Mouse (Mus musculus) megakaryocyte, adult 5-6 weeks (primary cell): ENCODE results near the gene Nlrp4e. TPM values are rescaled to one million over a fixed set of nuclear protein-coding genes. Genes with fewer than 3 reads are reported as not detected.
"Not testable (repeated sequence)": the region's sequence is repeated elsewhere in the genome, so short reads cannot be mapped to it uniquely, and the experiment has no call there.

Experiments used
- ATAC-seq: 2 replicates; pipeline ENCODE4 v1.8.0; 2016; ENCODE audit warnings: mild to moderate bottlenecking, inconsistent platforms; ENCODE audit not compliant: poor library complexity, severe bottlenecking
- total RNA-seq, 2 experiments: library from RNA; stranded (forward) in 1 of 2; stranded (reverse) in 1 of 2; fragments of 153-499, 151-499 nt in 1 of 2; fragments of 221-1000, 200-1000 nt in 1 of 2; gene quantifications; 2 replicates each; pipeline versions ENCODE4 v1.2.3 to v1.2.4; 2015 to 2017

The Nlrp4e gene
- total RNA-seq (2015) (not detected in 2 replicates), total RNA-seq (2017) (not detected in 2 replicates)

GRCm38 (mm10) chr7:23300892-23301291 is at the start of gene Nlrp4e:
Gene Nlrp4e, plus strand, starts transcription at chr7:23301192.
- not testable (repeated sequence) for ATAC-seq

GRCm38 (mm10) chr7:23251582-23251981 is 49.4 kb upstream of the Nlrp4e start, which contains the start of gene Vmn1r166:
Gene Vmn1r166, minus strand, starts transcription at chr7:23251682.
- ATAC-seq: not testable (repeated sequence)

- ATAC-seq: not testable (repeated sequence)
Observed at GRCm38 (mm10) chr7:23278800-23279199, 22.2 kb upstream of the Nlrp4e start, which contains the start of gene Gm6902. Gene Gm6902, minus strand, starts transcription at chr7:23278900.

GRCm38 (mm10) chr7:23358311-23358710 is 57.3 kb downstream of the Nlrp4e start:
- ATAC-seq: not testable (repeated sequence)

GRCm38 (mm10) chr7:23385589-23385988 is 84.6 kb downstream of the Nlrp4e start, which contains the start of gene Nlrp5:
Gene Nlrp5, plus strand, starts transcription at chr7:23385889.
- ATAC-seq: no peak

Other genes starting within 250 kb of the Nlrp4e start
- not detected in 2 replicates for gene Vmn1r163, start 245.7 kb upstream of the Nlrp4e start, total RNA-seq (2015)
- gene Vmn1r163, start 245.7 kb upstream of the Nlrp4e start, total RNA-seq (2017): not detected in 2 replicates
- gene Gm8720, start 233.7 kb upstream of the Nlrp4e start, total RNA-seq (2015): not detected in 2 replicates
- gene Gm8720, start 233.7 kb upstream of the Nlrp4e start, total RNA-seq (2017): not detected in 2 replicates
- gene Gm10662, start 156.7 kb upstream of the Nlrp4e start, total RNA-seq (2015): not detected in 2 replicates
- gene Gm10662, start 156.7 kb upstream of the Nlrp4e start, total RNA-seq (2017): not detected in 2 replicates
- not detected in 2 replicates for gene Vmn1r165, start 83.9 kb upstream of the Nlrp4e start, total RNA-seq (2015)
- not detected in 2 replicates for gene Vmn1r165, start 83.9 kb upstream of the Nlrp4e start, total RNA-seq (2017)
- gene Vmn1r166, start 49.5 kb upstream of the Nlrp4e start, total RNA-seq (2015): not detected in 2 replicates
- gene Vmn1r166, start 49.5 kb upstream of the Nlrp4e start, total RNA-seq (2017): not detected in 2 replicates
- not detected in 2 replicates for gene Gm6902, start 22.3 kb upstream of the Nlrp4e start, total RNA-seq (2015)
- not detected in 2 replicates for gene Gm6902, start 22.3 kb upstream of the Nlrp4e start, total RNA-seq (2017)
- not detected in 2 replicates for gene Nlrp5, start 84.7 kb downstream of the Nlrp4e start, total RNA-seq (2015)
- gene Nlrp5, start 84.7 kb downstream of the Nlrp4e start, total RNA-seq (2017): not detected in 2 replicates
- not detected in 2 replicates for gene Vmn1r167, start 206.0 kb downstream of the Nlrp4e start, total RNA-seq (2015)
- not detected in 2 replicates for gene Vmn1r167, start 206.0 kb downstream of the Nlrp4e start, total RNA-seq (2017)
- not detected in 2 replicates for gene Vmn1r168, start 238.5 kb downstream of the Nlrp4e start, total RNA-seq (2015)
- gene Vmn1r168, start 238.5 kb downstream of the Nlrp4e start, total RNA-seq (2017): not detected in 2 replicates